Mouse (Mus musculus) MEL (cell line): Measurements from ENCODE around the gene Naa10.

Experiments
- CTCF ChIP-seq, 3 experiments: IDR thresholded peaks in 2 of 3; conservative IDR thresholded peaks in 1 of 3; 2 replicates each; pipeline ENCODE4 v1.5.1; 2011 to 2012; ENCODE audit warnings: low read length in 3 of 3, low read depth in 2 of 3, mild to moderate bottlenecking in 2 of 3, improper control_type of control experiment in 1 of 3, inconsistent platforms in 1 of 3, mixed read lengths in 1 of 3, moderate library complexity in 1 of 3; ENCODE audit not compliant: control insufficient read depth in 1 of 3, insufficient read depth in 1 of 3, poor library complexity in 1 of 3, severe bottlenecking in 1 of 3
- GATA1 ChIP-seq: IDR thresholded peaks from 2 replicates; pipeline ENCODE4 v1.6.1; 2011; ENCODE audit warnings: low read depth, low read length, improper control_type of control experiment
- KAT2A ChIP-seq: conservative IDR thresholded peaks from 2 replicates; pipeline ENCODE4 v1.6.1; 2012; ENCODE audit warnings: low read depth, low read length, improper control_type of control experiment, inconsistent platforms
- ZKSCAN1 ChIP-seq: IDR thresholded peaks from 2 replicates; pipeline ENCODE4 v1.6.1; 2012; ENCODE audit warnings: low read depth, mild to moderate bottlenecking, inconsistent platforms, low read length, improper control_type of control experiment, moderate library complexity

- TF ChIP-seq ZKSCAN1 (no peak), KAT2A (no peak), CTCF (IDR thresholded peaks at IDR 0.05 in 2 of 3, conservative IDR thresholded peaks at IDR 0.05 in 1 of 3; ENCODE audit: control insufficient read depth in 1 of 3, insufficient read depth in 1 of 3, low read depth in 2 of 3, low read length in 3 of 3, poor library complexity in 1 of 3, severe bottlenecking in 1 of 3) (no peak), GATA1 (no peak)
Observed at GRCm38 (mm10) chrX:73952603-73953002, 30.9 kb upstream of the Naa10 start.
